Mouse (Mus musculus): ENCODE data around the gene Rgs3. TPM values are rescaled to one million over a fixed set of nuclear protein-coding genes. Genes with fewer than 3 reads are reported as not detected.

Rgs3 gene
- total RNA-seq, 2 experiments from 2014 or later: 28.2 to 32.3 TPM

DNA sequence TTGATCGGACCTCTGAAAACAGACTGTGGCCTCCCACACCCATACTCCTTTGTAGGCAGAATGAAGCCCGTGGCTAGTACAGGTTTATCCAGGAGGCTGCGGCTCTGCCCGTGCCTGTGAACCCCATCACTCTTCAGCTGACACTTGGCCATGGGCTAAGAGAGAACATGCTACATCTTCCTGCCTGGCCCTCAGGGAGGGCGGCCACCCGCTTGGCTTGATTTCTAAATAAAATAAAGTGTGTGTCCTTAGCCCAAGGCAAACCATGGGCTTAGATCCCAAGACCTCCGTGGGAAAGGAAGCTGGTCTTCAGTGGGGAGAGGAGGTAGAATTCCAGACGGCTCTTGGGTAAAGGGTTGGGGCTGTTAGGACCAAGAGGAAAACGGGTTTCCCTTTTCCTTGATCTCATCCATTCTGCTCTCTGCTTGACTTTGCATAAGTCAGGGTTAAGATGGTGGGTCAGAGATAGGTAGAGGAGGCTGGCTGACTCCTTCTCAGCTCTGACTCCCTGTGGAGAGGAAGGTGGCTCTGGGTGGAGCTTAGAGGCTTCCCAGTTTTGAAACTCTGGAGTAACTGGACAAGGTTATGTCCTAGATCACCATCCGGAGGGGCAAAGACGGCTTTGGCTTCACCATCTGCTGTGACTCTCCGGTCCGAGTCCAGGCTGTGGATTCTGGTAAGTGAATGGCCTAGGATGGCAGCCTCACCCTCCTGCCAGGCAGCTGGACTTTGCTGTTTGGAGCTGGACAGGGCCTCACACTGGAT, 63.8 kb downstream of the Rgs3 start:
- intact Hi-C loops (cut with DNase I): no loop called here
- DNase-seq (ENCODE audit: low spot score in 2 of 2): no peak

DNA sequence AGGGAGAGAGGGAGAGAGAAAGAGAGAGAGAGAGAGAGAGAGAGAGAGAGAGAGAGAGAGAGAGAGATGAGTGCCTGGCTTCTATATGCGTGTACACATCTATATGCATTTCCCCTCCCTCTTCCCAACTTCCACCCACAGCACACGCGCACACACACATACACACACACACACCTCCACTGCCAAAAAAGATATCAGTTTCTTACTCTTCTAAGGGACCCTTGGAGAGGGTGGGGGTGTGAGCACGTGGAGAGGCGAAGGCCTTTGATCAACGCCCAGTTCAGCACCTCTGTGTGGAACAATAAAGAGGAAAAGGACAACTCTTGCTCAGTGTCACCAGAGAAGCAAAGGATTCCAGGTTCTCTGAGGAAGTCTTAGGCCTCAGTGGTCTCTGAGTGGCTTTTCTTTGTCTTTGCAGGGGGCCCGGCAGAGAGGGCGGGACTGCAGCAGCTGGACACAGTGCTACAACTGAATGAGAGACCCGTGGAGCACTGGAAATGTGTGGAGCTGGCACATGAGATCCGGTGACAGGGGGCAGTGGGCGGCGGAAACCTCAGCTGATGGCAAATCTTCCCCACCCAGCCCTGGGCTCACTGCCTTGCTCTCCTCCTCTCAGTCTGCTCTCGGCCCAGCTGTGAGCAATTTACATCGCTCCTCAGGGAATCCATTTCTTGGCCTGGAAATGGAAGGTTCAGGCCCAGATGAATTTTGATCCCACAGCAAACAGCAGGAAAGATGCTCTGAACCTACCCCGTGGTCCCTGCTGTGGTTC, 65.2 kb downstream of the Rgs3 start:
- intact Hi-C loops (cut with DNase I): no loop called here

DNA sequence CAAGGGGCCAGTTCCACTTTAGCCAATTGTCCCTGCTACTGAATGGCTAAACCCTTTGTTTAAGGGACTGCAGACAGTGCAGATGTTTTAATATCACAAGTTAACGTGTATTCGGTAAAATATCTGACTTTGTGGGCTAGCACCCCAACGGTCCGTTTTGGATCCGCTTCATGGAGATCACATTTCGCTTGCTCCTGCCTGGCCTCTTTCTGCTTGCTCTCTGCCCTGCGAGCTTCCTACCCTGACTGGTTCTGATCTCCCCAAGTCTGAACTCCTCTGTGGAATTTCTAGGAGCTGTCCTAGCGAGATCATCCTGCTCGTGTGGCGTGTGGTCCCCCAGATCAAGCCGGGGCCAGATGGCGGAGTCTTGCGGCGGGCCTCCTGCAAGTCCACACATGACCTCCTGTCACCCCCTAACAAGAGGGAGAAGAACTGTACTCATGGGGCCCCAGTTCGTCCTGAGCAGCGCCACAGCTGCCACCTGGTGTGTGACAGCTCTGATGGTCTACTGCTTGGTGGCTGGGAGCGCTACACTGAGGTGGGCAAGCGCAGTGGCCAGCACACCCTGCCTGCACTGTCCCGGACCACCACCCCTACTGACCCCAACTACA, 65.9 kb downstream of the Rgs3 start:
- intact Hi-C loops (cut with DNase I): no loop called here
- no peak for DNase-seq (ENCODE audit: low spot score in 2 of 2)

More for the DNA sequence above, 65.2 kb downstream of the Rgs3 start:
- peak in 1 of 2 experiments; percentile 27 for DNase-seq (ENCODE audit: low spot score in 2 of 2)

DNA sequence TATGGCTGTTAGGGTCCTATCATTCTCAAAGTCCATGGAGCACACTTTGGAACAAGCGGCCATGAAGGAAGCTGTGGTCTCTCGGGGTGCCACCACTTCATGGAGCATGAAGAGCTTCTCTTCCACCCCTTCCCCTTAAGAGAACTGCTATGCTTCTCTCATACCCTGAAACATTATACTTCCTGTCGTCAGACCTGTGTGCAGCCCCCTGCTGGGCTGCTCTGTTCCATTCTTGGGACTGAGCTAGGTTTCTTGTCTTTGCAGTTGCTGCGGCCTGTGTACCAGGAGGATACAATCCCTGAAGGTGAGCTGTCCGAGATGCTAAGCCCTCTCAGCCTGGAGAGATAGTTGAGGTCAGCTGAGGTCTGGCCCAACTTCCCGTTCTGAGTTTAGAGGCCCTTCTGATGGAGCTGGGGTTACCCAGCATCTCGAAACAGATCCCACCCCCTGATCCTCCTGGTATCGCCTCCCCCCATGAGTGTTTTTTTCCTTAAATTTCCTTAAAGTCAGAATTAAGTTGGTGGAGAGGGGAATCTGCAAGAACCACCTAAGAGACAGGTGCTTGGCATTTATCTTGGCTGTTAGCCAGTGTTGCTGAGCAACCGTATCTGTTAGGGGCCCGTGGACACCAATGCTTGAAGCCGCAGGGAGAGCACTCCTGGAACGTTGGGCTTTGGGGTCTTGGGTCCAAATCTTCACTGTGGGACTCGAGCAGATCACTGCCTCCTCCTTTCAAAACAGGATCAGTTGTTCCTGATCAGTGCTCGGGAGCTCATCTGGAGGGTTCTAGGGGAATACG, 66.8 kb downstream of the Rgs3 start:
- intact Hi-C loops (cut with DNase I): no loop called here
- DNase-seq (ENCODE audit: low spot score in 2 of 2): no peak

DNA sequence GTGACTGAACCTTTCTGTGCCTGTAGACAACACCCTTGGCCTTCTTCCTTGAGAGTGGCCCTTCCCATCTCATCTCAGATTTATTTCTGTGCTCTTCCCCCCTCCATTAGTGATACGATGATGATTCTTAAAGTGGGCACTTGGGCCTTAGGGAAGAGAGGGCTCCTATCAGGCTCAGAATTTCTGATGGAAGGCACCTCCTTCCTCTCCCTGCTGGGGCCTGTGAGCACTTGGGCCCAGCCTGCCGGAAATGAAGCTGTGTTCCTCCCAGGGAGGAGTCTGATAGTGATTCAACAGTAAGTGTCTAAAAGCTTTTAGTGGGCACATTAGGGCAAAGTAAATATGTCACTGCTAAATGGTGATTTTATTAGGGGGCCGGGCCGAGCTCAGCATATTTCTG, 67.7 kb downstream of the Rgs3 start:
- no peak for DNase-seq (ENCODE audit: low spot score in 2 of 2)
- intact Hi-C loops (cut with DNase I): no loop called here

DNA sequence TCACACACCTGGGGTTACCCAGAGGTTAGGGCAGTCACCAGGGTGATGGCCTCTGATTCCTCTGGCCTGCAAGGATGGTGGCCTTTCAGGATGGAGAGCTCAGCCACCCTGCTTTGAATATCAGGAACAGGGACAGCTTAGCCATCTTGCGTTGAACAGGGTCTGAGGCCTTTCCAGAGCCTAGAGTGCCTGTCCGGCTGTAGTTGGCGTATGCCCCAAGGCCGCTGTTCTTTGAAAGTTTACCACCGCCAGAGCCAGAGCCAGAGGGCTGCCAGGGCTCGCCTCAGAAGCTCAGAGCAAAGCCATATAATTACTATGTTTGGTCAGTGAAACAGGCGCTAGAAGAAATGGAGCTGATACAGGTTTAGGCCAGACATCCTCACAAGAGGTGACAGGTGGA, 68.9 kb downstream of the Rgs3 start:
- DNase-seq (ENCODE audit: low spot score in 2 of 2): no peak
- intact Hi-C loops (cut with DNase I): no loop called here

DNA sequence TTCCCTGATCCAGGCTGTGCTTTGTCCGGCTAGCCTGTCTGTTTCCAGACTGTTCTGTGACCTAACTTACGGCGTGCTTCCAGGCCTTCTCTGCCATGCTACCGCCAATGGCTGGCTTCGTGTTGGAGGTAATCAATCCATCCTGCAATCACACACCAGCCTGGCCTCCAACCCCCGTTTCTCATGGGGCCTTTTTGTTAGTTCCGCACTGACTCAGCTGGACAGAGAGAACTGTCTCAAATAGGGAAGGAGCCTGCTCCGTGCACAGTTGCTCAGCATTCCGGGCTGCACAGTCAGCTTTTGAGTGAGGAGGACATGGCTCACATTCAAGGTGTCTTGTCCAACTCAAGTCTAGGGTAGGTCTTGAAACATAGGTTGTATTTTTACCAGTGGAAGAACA, 69.8 kb downstream of the Rgs3 start:
- DNase-seq (ENCODE audit: low spot score in 2 of 2): no peak
- intact Hi-C loops (cut with DNase I): no loop called here

DNA sequence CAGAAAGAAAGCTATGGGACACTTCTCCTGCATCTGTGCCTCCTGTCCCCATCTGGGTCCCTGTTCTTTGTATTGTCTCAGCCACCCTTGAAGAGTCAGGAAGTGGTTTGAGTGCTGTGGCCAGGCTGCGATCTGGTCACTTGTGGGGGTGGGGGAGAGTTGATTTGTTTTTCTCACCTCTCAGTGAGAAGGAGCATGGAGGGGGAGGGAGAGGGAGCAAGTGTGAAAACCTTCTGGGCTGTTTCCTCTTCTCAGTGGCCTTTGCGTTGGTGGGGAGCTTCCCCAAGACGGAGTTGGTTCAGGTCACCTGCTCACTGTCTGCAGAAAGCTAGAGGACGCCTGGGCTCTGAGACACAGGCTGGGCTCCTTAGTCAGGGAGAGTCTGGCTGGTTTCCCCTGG, 70.3 kb downstream of the Rgs3 start:
- intact Hi-C loops (cut with DNase I): no loop called here
- DNase-seq (ENCODE audit: low spot score in 2 of 2): no peak

DNA sequence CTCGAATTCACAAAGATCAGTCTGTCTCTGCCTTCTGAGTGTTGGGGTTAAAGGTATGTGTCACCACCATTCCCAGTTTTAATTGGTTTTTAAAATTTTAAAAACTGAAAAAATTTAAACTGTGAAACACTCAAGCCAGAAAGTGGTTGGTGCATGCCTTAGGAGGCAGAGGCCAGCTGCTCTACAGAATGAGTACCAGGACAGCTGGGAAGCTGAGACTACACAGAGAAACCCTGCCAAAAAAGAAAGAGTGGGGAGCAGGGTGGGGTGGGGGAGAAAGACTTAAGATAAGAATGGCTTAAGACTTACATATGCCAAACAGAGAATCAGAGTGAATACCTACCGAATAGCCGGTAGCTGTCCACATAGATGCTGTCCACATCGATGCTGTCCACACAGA, 73.6 kb downstream of the Rgs3 start:
- intact Hi-C loops (cut with DNase I): no loop called here
- no peak for DNase-seq (ENCODE audit: low spot score in 2 of 2)

DNA sequence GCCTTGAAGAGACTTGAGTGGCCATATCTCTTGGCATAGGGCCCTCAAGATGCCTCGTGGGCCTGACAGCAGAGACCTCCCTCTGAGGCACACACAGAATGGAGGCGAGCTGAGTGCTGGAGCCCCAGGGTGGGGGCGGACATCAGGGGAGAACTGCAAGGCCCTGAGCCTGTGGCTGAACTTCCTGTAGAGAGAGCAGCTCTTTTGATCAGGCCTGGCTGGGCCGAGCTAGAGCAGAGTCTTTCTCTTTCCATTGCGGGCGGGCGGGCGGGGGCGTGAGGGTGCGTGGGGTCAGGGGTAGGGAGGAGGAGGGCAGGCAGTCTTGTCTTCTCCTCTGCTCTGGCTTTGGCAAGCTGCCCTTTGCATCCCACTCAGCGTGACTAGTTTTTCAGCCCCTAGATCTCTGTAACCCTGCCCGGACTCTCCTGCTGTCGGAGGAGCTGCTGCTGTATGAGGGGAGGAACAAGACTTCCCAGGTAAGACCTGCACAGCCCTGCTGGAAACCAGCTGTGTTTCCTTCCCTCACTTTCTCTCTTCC, 74.5 kb downstream of the Rgs3 start:
- intact Hi-C loops (cut with DNase I): no loop called here
- no peak for DNase-seq (ENCODE audit: low spot score in 2 of 2)

DNA sequence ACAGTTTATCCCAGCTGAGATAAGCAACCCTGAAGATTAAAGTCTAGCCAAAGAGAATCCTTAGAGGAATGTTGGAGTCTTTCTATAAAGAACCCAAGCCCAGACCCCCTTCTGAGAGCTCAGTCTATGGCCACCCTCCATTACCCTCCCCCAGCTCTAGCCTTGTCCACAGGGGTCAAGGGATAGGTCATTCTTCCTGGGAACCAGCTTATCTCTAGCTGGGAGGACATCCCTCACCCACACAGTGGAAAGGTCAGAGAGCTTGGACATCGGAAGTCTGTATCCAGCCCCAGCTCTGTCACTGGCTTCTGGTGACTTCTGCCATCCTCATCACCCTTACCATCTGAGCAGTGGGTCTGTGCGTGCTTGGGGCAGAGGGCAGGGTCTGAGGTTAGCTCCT, 75.2 kb downstream of the Rgs3 start:
- no peak for DNase-seq (ENCODE audit: low spot score in 2 of 2)
- intact Hi-C loops (cut with DNase I): no loop called here

DNA sequence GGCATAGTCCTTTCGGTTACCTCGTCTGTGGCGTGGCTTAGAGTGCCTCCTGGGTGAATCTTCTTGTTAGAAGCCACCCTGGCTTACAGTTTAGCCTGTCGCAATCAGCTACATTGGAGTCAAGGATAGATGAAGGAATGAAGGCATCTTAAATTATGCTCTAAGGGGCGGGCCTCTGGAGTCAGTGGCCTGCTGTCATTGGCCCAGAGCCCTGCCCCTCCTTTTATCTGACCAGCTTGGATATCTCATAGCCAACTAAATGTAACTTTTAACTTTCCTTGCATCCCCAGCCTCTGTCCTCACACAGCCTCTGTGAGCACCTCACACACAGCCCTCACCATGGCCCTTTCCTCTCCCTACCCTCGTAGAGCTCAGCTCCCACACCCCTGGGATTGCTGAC, 76.4 kb downstream of the Rgs3 start:
- DNase-seq (ENCODE audit: low spot score in 2 of 2): no peak
- intact Hi-C loops (cut with DNase I): no loop called here

DNA sequence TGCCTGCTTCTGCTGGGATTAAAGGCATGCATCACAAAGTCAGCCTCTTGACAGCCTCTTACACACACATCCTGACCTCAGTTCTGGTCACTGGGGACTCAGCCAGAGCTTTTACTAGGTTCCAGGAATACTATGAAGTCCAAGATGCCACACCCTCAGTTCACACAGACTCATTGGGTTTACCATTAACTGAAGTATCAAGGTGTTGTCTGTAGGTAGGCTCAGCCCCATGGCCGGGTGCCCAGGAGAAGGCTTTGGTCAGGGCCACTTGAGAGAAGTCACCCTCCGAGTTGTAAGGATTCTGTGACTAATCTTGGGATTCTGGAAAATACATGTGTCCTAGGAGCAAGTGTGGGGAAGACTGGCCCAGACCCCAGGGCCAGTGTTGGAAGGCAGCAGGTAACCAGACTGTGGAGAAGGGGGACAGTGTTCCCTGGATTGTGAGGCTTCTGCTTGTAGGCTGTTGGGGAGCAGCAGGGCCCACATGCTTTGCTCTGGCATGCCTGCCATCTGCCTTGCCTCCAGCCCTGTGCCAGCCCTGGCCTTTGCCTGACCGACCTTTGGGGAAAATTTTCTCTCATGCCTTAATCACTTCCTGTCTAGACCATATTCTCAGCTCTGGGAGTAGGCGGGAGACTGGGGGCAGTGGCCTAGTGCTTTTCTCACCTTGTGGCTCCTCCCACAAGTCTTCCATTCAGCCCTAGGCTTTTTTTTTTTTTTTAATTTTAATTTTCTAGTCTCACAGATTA, 78.4 kb downstream of the Rgs3 start:
- intact Hi-C loops (cut with DNase I): no loop called here
- DNase-seq (ENCODE audit: low spot score in 2 of 2): no peak

DNA sequence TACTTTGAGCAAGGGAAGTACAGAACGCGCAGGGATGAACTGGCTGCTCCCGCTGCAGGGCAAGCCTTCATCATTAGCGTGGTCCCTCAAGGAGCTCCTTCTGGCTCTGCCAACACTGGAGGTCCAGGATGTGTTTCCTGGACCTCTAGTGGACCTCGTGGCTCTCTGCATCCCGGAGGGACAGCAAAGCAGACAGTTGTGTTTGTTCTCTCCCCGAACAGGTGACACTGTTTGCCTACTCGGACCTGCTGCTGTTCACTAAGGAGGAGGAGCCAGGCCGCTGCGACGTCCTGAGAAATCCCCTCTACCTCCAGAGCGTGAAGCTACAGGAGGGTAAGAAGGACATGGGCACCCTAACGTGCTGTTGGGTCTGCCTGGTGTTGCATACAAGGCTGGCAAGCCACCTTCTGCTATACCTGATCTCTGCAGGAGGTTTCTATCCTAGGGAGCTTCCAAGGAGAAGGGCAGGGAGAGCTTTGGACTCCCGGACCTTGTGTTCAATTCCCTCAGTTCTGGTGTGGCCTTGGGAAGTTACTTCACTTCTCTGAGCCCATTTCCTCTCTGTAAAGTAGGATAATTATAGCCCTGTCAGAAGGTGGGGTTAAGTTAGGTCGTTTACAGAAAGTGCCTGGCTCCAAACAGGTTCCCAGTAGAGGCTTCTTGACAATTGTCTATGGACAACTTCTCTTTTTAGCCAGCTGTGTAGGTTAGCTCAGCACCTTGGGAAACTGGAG, 81.0 kb downstream of the Rgs3 start:
- DNase-seq (ENCODE audit: low spot score in 2 of 2): no peak
- intact Hi-C loops (cut with DNase I): no loop called here

DNA sequence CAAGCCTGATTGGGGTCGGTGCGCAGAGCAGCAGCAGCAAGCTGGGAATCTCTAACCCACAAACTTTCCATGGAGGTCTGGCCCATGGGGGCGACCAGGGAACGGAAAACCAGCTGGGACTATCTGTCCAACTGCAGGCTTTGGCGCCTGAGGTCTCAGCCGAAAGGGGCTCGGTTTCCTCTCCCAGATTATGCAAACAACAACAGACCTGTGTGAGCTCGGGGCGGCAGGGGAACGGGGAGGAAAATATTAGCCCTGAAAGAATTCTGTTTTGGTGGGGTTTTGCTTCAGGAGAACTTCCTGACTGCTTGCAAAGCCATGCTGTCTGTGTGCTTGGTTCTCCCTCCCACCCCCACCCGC, 81.6 kb downstream of the Rgs3 start:
- intact Hi-C loops (cut with DNase I): no loop called here
- no peak for DNase-seq (ENCODE audit: low spot score in 2 of 2)

DNA sequence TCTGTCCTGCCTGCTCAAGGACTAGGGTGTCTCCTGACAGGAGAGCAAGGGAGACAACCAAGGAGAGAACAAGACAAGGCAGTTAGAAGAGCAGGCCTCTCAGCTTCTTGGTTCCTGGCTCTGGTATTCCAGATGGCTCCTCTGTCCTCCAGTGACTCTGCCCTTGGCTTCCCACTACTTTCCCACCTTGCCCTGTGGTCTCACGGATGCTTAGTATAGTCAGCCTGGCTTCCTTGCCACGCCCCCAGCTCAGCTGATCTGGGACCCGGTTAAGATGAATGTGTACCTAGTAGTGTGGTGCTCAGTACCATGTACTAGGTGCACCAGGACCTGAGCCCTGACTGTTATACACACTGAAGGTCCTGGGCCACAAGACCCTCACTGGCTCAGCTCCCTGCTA, 82.0 kb downstream of the Rgs3 start:
- no peak for DNase-seq (ENCODE audit: low spot score in 2 of 2)
- intact Hi-C loops (cut with DNase I): no loop called here

DNA sequence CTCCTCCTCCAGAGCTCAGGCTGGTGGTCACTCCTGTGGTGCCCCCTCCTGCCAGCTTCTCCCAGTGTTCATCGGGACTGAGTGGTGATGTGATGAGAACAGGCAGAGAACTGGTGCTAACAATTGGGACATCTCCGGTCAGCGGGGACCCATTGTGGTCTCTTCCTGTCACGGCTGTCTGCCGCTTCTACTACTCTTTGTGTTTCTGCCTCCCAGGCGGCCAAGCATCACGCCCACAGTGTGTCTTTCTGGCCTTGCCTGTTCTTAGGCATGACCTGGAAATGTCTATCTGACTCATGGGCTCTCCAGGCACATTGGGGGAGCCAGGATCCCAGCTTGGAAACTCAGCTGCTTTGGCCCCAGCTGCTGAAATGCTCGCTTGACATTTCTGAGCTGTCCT, 83.8 kb downstream of the Rgs3 start:
- DNase-seq (ENCODE audit: low spot score in 2 of 2): no peak
- intact Hi-C loops (cut with DNase I): no loop called here

DNA sequence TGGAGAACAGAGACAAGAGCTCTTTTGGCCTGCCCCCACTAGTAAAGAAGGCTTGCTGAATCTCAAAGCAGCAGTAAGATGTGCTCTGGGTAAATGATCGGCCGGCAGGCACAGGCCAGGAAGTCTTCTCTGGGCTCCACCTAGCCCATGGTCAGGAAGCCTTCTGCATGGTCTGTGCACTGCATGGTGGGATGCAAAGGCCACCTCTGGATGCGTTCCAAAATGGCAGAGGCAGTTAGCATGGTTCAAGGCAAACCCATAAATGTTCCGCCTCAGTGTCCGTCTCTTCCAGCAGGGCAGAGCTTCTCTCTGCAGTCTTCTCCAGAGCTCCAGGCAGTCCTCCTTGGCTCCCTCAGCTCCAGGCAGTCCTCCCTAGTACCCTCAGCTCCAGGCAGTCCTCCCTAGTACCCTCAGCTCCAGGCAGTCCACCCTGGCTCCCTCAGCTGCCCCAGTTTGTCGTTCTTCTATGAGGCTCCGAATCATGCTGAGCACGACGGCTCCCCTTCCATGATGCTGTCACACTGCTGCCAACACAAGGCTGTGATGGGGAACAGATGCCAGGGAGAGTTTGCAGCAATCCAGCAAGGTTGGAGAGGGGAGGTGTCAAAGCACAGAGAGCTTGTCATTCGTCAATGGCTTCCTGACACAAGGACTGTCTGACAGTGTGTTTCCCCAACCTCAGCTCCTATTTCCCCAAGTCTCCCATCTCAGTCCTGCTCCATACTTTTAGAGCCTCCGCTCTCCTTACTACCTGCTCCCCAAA, 84.6 kb downstream of the Rgs3 start:
- no peak for DNase-seq (ENCODE audit: low spot score in 2 of 2)

More for the DNA sequence above, 84.6 kb downstream of the Rgs3 start:
- intact Hi-C loops (cut with DNase I): no loop called here

Data from left cerebral cortex, postnatal 36 days (tissue).